Mouse (Mus musculus): Measurements from ENCODE around the gene Zbtb1. TPM values are rescaled to one million over a fixed set of nuclear protein-coding genes. Genes with fewer than 3 reads are reported as not detected.
A peak's percentile ranks its signal among the peaks of the same experiment; 100 is the strongest.

Zbtb1 gene
- polyA plus RNA-seq, 1 experiment: 0.89 TPM

DNA sequence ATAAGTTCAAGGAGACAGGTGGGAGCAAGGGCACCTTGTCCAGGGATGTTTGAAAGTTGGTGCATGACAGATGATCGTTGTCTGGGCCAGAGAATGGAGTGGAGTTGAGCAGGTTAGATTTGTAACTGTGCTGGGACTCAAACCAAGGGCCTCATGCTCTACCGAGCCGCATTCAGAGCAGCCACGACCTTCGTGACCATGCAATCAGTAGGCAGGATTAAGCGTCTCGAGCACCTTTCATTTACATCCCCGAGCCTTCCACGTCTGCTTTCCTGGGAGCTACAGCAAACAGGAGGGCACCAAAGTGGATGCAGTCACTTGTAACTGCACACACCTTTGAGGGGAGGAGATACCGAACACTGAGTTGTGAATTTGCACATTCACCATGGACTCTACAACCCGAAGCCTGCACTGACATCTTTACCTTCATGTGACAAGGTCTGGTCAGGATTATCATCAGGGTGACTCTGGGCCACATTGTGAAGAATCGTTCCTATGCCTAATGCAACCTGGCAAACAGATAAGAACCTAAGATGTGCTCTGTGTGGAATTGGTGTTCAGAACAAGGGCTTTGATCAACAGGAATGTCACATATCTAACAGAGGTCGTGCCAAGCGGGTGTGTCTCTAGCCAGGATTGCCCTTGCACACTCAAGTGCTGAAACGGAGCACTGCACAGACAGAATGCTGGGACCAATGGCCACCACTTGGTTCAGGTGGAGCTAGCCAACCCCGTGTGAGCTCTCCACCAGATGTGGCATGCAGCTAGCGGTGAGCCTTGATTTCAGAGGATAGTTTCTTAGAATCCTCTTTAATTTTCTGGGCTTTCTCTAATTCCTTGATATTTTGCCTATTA is 33.7 kb upstream of the Zbtb1 start:
- no peak for TF ChIP-seq CTCF (IDR thresholded peaks at IDR 0.05; ENCODE audit: extremely low read depth, insufficient read length, insufficient replicate concordance, low read depth, low read length)
- Histone ChIP-seq H3K27ac (ENCODE audit: insufficient read depth, low read depth, low read length) (no peak overlapping the region), H3K27me3 (ENCODE audit: control insufficient read depth, insufficient read depth, low read length) (no peaks in the 10 kb centered on the region), H3K4me3 (ENCODE audit: low read depth, low read length) (no peak overlapping the region), H3K36me3 (ENCODE audit: control insufficient read depth, insufficient read depth, low read length) (no peaks in the 10 kb centered on the region), H3K4me1 (ENCODE audit: control insufficient read depth, insufficient read depth, insufficient read length, low read length) (no peaks in the 10 kb centered on the region)
- WGBS: 44% methylated on average over 17 of the region's 17 CpGs

GRCm38 (mm10) chr12:76341080-76341479 is 29.0 kb upstream of the Zbtb1 start:
- Histone ChIP-seq H3K4me3 (ENCODE audit: low read depth, low read length) (no peak overlapping the region), H3K27me3 (ENCODE audit: control insufficient read depth, insufficient read depth, low read length) (no peaks in the 10 kb centered on the region), H3K4me1 (ENCODE audit: control insufficient read depth, insufficient read depth, insufficient read length, low read length) (no peaks in the 10 kb centered on the region), H3K27ac (ENCODE audit: insufficient read depth, low read depth, low read length) (no peak overlapping the region), H3K36me3 (ENCODE audit: control insufficient read depth, insufficient read depth, low read length) (no peaks in the 10 kb centered on the region)
- TF ChIP-seq POLR2A (IDR thresholded peaks at IDR 0.05; ENCODE audit: low read depth, low read length) (no peak), CTCF (IDR thresholded peaks at IDR 0.05; ENCODE audit: extremely low read depth, insufficient read length, insufficient replicate concordance, low read depth, low read length) (no peak)
- WGBS: 3% methylated on average over 4 of the region's 4 CpGs

- WGBS: 64% methylated on average over 6 of the region's 6 CpGs
- Histone ChIP-seq H3K4me3 (ENCODE audit: low read depth, low read length) (no peak overlapping the region), H3K4me1 (ENCODE audit: control insufficient read depth, insufficient read depth, insufficient read length, low read length) (no peaks in the 10 kb centered on the region), H3K36me3 (ENCODE audit: control insufficient read depth, insufficient read depth, low read length) (peaks cover 3% of the 10 kb centered on the region), H3K27me3 (ENCODE audit: control insufficient read depth, insufficient read depth, low read length) (no peaks in the 10 kb centered on the region), H3K27ac (ENCODE audit: insufficient read depth, low read depth, low read length) (no peak overlapping the region)
- TF ChIP-seq POLR2A (IDR thresholded peaks at IDR 0.05; ENCODE audit: low read depth, low read length): no peak
- peak; percentile 13; the same call in 1 of the 2 replicates for TF ChIP-seq CTCF (IDR thresholded peaks at IDR 0.05; ENCODE audit: extremely low read depth, insufficient read length, insufficient replicate concordance, low read depth, low read length)
These were observed 24.2 kb upstream of the Zbtb1 start for GRCm38 (mm10) chr12:76345759-76346455.

DNA sequence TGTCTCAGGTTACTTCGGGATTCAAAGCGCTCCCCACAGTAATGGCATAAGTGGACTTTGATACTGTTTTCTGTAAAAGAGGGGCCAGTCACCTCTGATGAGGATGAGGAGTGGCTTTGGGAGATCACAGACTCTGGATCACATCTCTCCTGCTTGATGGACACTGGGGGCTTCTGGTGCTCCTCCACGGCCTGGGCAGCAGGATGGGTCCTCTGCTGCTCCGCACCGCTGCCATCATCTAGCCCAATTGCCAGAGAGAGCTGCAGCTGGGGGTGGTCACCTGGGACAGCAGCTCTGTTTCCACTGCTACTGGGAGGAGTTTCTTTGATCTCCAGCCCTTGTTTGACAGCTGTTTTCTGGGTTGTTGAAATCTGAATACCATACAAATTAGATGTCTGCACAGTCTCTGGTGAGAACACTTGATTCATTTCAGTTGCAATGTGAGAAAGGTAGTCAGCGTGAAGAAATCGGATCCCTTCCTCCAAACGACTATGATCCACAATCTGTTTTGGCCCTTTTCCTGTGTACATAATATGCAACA is 20.3 kb upstream of the Zbtb1 start:
- no peak overlapping the region for H3K4me3 ChIP-seq (ENCODE audit: low read depth, low read length)
- H3K27ac ChIP-seq (ENCODE audit: insufficient read depth, low read depth, low read length): no peak overlapping the region
- 80% methylated on average over 8 of the region's 8 CpGs for WGBS

GRCm38 (mm10) chr12:76360868-76361267 is 9.2 kb upstream of the Zbtb1 start:
- 90% methylated on average over 1 of the region's 1 CpGs for WGBS
- Histone ChIP-seq H3K27me3 (ENCODE audit: control insufficient read depth, insufficient read depth, low read length) (no peaks in the 10 kb centered on the region), H3K27ac (ENCODE audit: insufficient read depth, low read depth, low read length) (no peak overlapping the region), H3K36me3 (ENCODE audit: control insufficient read depth, insufficient read depth, low read length) (no peaks in the 10 kb centered on the region), H3K4me1 (ENCODE audit: control insufficient read depth, insufficient read depth, insufficient read length, low read length) (no peaks in the 10 kb centered on the region; the same call in 1 of the 2 replicates), H3K4me3 (ENCODE audit: low read depth, low read length) (no peak overlapping the region)
- TF ChIP-seq POLR2A (IDR thresholded peaks at IDR 0.05; ENCODE audit: low read depth, low read length) (no peak), CTCF (IDR thresholded peaks at IDR 0.05; ENCODE audit: extremely low read depth, insufficient read length, insufficient replicate concordance, low read depth, low read length) (no peak)

More for the DNA sequence above, 20.3 kb upstream of the Zbtb1 start:
- Histone ChIP-seq H3K36me3 (ENCODE audit: control insufficient read depth, insufficient read depth, low read length) (peaks cover 9% of the 10 kb centered on the region), H3K27me3 (ENCODE audit: control insufficient read depth, insufficient read depth, low read length) (no peaks in the 10 kb centered on the region), H3K4me1 (ENCODE audit: control insufficient read depth, insufficient read depth, insufficient read length, low read length) (no peaks in the 10 kb centered on the region)
- TF ChIP-seq CTCF (IDR thresholded peaks at IDR 0.05; ENCODE audit: extremely low read depth, insufficient read length, insufficient replicate concordance, low read depth, low read length): no peak
- no peak for TF ChIP-seq POLR2A (IDR thresholded peaks at IDR 0.05; ENCODE audit: low read depth, low read length)

DNA sequence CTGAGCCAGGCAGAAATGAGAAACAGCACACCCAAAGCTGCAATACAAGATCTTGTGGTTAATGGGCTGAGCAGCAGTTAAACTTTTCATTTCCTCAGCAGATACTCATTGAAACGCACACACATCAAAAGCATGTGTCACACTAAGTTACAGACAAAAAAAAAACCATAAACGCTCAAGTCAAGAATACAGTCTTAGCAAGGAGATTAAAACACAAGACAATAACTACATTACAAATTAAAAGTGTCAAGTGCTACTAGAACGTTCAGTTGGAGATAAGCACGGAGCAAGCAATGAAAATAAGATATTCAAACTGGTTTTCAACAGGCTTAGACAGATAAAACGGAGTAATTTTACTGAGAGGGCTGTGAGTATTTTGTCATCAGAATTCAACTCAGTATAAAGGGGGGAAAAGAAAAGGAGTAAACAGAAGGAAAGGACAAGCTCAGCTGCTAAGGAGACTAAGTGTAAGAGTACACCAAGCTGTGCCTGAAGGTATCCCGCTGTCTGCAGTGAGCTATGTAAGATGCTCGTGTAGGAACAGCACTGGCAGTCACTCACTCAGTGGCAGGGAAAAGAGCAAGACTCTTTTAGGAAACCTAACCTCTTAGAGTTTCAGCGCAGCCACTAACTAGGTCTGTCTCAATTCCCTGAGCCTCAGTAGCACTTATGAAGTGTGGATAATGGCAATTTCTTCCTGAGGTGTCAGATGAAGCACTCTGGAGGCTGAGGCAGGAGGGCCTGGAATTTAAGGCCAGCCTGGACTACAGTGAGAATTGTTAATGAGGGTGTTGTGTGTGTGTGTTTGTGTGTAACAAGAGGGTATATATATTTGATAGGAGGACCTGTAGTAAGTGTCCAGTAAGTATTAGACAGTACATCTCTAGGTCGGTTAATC is 8.4 kb upstream of the Zbtb1 start:
- Histone ChIP-seq H3K4me3 (ENCODE audit: low read depth, low read length) (no peak overlapping the region), H3K27me3 (ENCODE audit: control insufficient read depth, insufficient read depth, low read length) (no peaks in the 10 kb centered on the region), H3K4me1 (ENCODE audit: control insufficient read depth, insufficient read depth, insufficient read length, low read length) (no peaks in the 10 kb centered on the region; the same call in 1 of the 2 replicates), H3K36me3 (ENCODE audit: control insufficient read depth, insufficient read depth, low read length) (no peaks in the 10 kb centered on the region), H3K27ac (ENCODE audit: insufficient read depth, low read depth, low read length) (no peak overlapping the region)
- TF ChIP-seq POLR2A (IDR thresholded peaks at IDR 0.05; ENCODE audit: low read depth, low read length): no peak
- no peak for TF ChIP-seq CTCF (IDR thresholded peaks at IDR 0.05; ENCODE audit: extremely low read depth, insufficient read length, insufficient replicate concordance, low read depth, low read length)
- WGBS: 68% methylated on average over 9 of the region's 9 CpGs

Data from small intestine, adult 2 months (tissue).